ENCODE assay signal across 8 mouse cellular contexts in genomic region chrX:36807360-36808317, GRCm38 (mm10). TPM values are rescaled to one million over a fixed set of nuclear protein-coding genes. Genes with fewer than 3 reads are reported as not detected.
DNase-seq lines count a peak whose midpoint lies in the region; ATAC-seq and TF ChIP-seq lines count a peak whose summit lies in the region.

No protein-coding gene starts in this region.

- peak overlapping the region; percentile 61 for H3K4me2 ChIP-seq in heart, embryonic 15.5 days
- peak overlapping the region; percentile 76 for H3K4me2 ChIP-seq in liver, embryonic 14.5 days (ENCODE audit: low read depth)
- H3K4me2 ChIP-seq in stomach, embryonic 15.5 days, result peak overlapping the region; percentile 46

- no peak for TF ChIP-seq EP300 in liver, embryonic 14.5 days (IDR thresholded peaks at IDR 0.05; ENCODE audit: low read depth)

- TF ChIP-seq CTCF in E14TG2a.4 (conservative IDR thresholded peaks at IDR 0.05; ENCODE audit: low read length), result peak; percentile 50
- peak; percentile 91 for TF ChIP-seq CTCF in liver, embryonic 14.5 days (IDR thresholded peaks at IDR 0.05; ENCODE audit: low read depth)

- no peaks in the 10 kb centered on the region for H3K9me3 ChIP-seq in E14TG2a.4 (ENCODE audit: low read length)
- H3K9me3 ChIP-seq in forebrain, embryonic 10.5 days, result no peaks in the 10 kb centered on the region
- no peaks in the 10 kb centered on the region for H3K9me3 ChIP-seq in heart, embryonic 15.5 days (replicated peaks)
- H3K9me3 ChIP-seq in liver, embryonic 14.5 days (ENCODE audit: control insufficient read depth, low read length), result no peaks in the 10 kb centered on the region
- no peaks in the 10 kb centered on the region for H3K9me3 ChIP-seq in stomach, embryonic 15.5 days

- no peaks in the 10 kb centered on the region for H3K36me3 ChIP-seq in E14TG2a.4 (ENCODE audit: insufficient read depth, low read length)
- no peaks in the 10 kb centered on the region for H3K36me3 ChIP-seq in forebrain, embryonic 10.5 days (replicated peaks)
- H3K36me3 ChIP-seq in heart, embryonic 15.5 days, result no peaks in the 10 kb centered on the region
- no peaks in the 10 kb centered on the region for H3K36me3 ChIP-seq in liver, embryonic 14.5 days (replicated peaks; ENCODE audit: control insufficient read depth, insufficient read depth, low read depth)
- no peaks in the 10 kb centered on the region for H3K36me3 ChIP-seq in stomach, embryonic 15.5 days

- 19% methylated on average over 45 of the region's 45 CpGs for WGBS in forebrain, embryonic 10.5 days
- WGBS in heart, embryonic 15.5 days, result 10% methylated on average over 41 of the region's 45 CpGs
- 9% methylated on average over 42 of the region's 45 CpGs for WGBS in liver, embryonic 14.5 days (ENCODE audit: insufficient replicate concordance)
- WGBS in stomach, embryonic 15.5 days, result 22% methylated on average over 45 of the region's 45 CpGs

- peak; percentile 81 for DNase-seq in c-Kit-positive CD71-positive TER-119-negative erythroid progenitor cells, embryonic 14.5 days (ENCODE audit: low read depth)
- DNase-seq in forebrain, embryonic 10.5 days (ENCODE audit: extremely low spot score, low spot score), result peak; percentile 85
- peak; percentile 86 to 94 for DNase-seq in kidney, postnatal 25 days
- peak; percentile 74 to 78 (median 75) for DNase-seq in liver, embryonic 14.5 days (ENCODE audit: low read depth in 3 of 3, low spot score in 3 of 3)
- peak; percentile 87 for DNase-seq in neural tube, embryonic 10.5 days (ENCODE audit: extremely low spot score, low spot score)

- ATAC-seq in heart, embryonic 15.5 days (replicated peaks; ENCODE audit: insufficient number of reproducible peaks, insufficient read depth, low FRiP score, low read depth), result peak; percentile 89
- ATAC-seq in liver, embryonic 14.5 days (ENCODE audit: insufficient read depth), result peak; percentile 93
- peak; percentile 90 for ATAC-seq in stomach, embryonic 15.5 days (ENCODE audit: insufficient read depth, low FRiP score, low read depth)

- H3K27ac ChIP-seq in forebrain, embryonic 10.5 days, result peak overlapping the region; percentile 86
- H3K27ac ChIP-seq in heart, embryonic 15.5 days, result peak overlapping the region; percentile 78
- H3K27ac ChIP-seq in liver, embryonic 14.5 days, result peak overlapping the region; percentile 76
- H3K27ac ChIP-seq in stomach, embryonic 15.5 days, result peak overlapping the region; percentile 77

- peaks cover 72% of the 10 kb centered on the region for H3K4me1 ChIP-seq in E14TG2a.4 (replicated peaks; ENCODE audit: low read depth, low read length)
- peaks cover 16% of the 10 kb centered on the region for H3K4me1 ChIP-seq in forebrain, embryonic 10.5 days
- peaks cover 2% of the 10 kb centered on the region; the same call in 1 of the 2 replicates for H3K4me1 ChIP-seq in heart, embryonic 15.5 days (replicated peaks)
- H3K4me1 ChIP-seq in liver, embryonic 14.5 days (replicated peaks; ENCODE audit: control insufficient read depth in 2 of 2, insufficient read depth in 2 of 2, low read length in 1 of 2), result peaks cover 0 to 6% of the 10 kb centered on the region in 2 experiments; a peak in 3 of 4 replicates
- H3K4me1 ChIP-seq in stomach, embryonic 15.5 days, result no peaks in the 10 kb centered on the region

- H3K4me3 ChIP-seq in E14TG2a.4 (replicated peaks; ENCODE audit: low read length), result peak overlapping the region; percentile 62
- H3K4me3 ChIP-seq in forebrain, embryonic 10.5 days, result peak overlapping the region; percentile 43
- peak overlapping the region; percentile 45 for H3K4me3 ChIP-seq in heart, embryonic 15.5 days
- peak overlapping the region; percentile 61 to 76 for H3K4me3 ChIP-seq in liver, embryonic 14.5 days (ENCODE audit: insufficient read depth in 1 of 2, low read depth in 2 of 2, low read length in 2 of 2)
- H3K4me3 ChIP-seq in stomach, embryonic 15.5 days (replicated peaks), result peak overlapping the region; percentile 39

- H3K27me3 ChIP-seq in E14TG2a.4 (ENCODE audit: insufficient read depth, low read length), result no peaks in the 10 kb centered on the region
- no peaks in the 10 kb centered on the region for H3K27me3 ChIP-seq in forebrain, embryonic 10.5 days (ENCODE audit: poor library complexity, severe bottlenecking)
- H3K27me3 ChIP-seq in heart, embryonic 15.5 days, result no peaks in the 10 kb centered on the region
- no peaks in the 10 kb centered on the region for H3K27me3 ChIP-seq in liver, embryonic 14.5 days (ENCODE audit: control insufficient read depth, insufficient read depth, low read length)
- no peaks in the 10 kb centered on the region for H3K27me3 ChIP-seq in stomach, embryonic 15.5 days (replicated peaks)

- H3K9ac ChIP-seq in heart, embryonic 15.5 days, result peak overlapping the region; percentile 44
- peak overlapping the region; percentile 63 for H3K9ac ChIP-seq in liver, embryonic 14.5 days (replicated peaks)
- H3K9ac ChIP-seq in stomach, embryonic 15.5 days, result no peak overlapping the region

RNA-seq across cellular contexts. Expression of gene Slc25a5, which starts 12.2 kb away (rescaled TPM):
- 867 and 903 TPM in 2 replicates for polyA plus RNA-seq in forebrain, embryonic 10.5 days (2016; fragmentation: Nextera tagmentation; extraction: Ambion mirVana)
- polyA plus RNA-seq in heart, embryonic 15.5 days (2015; fragmentation: Nextera tagmentation; extraction: Ambion mirVana), result 962 and 1,080 TPM in 2 replicates
- polyA plus RNA-seq in liver, embryonic 14.5 days (2012; rRNA removed), result 291 and 352 TPM in 2 replicates
- polyA plus RNA-seq in liver, embryonic 14.5 days (2014; fragmentation: Nextera tagmentation; extraction: Ambion mirVana), result 514 and 522 TPM in 2 replicates
- polyA plus RNA-seq in stomach, embryonic 15.5 days (2015; fragmentation: Nextera tagmentation; extraction: Ambion mirVana), result 736 and 754 TPM in 2 replicates

Comparison
In these comparisons a context has a peak if more than half of its experiments do, and no peak if none do; other contexts are left out.
1. Peak in every context shown above with its lines: DNase-seq, ATAC-seq, H3K4me3 ChIP-seq and H3K27ac ChIP-seq.